Mouse (Mus musculus): Measurements from ENCODE around the gene Shroom3. TPM values are rescaled to one million over a fixed set of nuclear protein-coding genes. Genes with fewer than 3 reads are reported as not detected.
A peak's percentile ranks its signal among the peaks of the same experiment; 100 is the strongest.

The Shroom3 gene
- total and polyA plus RNA-seq, 3 experiments: not detected

GRCm38 (mm10) chr5:92666860-92667259, 16.4 kb upstream of the Shroom3 start:
- Histone ChIP-seq H3K36me3 (ENCODE audit: control insufficient read depth in 1 of 2, insufficient read depth in 2 of 2, low read length in 2 of 2) (no peaks in the 10 kb centered on the region), H3K4me1 (ENCODE audit: control insufficient read depth in 1 of 2, insufficient read depth in 2 of 2, low read length in 2 of 2) (0 out of 4 replicates have a peak, but pooled peaks cover 0 to 2% of the 10 kb centered on the region in 2 experiments), H3K4me3 (ENCODE audit: control insufficient read depth in 1 of 2, insufficient read depth in 1 of 2, low read depth in 2 of 2, low read length in 2 of 2) (no peak overlapping the region), H3K9ac (ENCODE audit: control insufficient read depth, low read depth, low read length, poor library complexity, severe bottlenecking) (no peak overlapping the region), H3K9me3 (replicated peaks; ENCODE audit: insufficient read depth, low read length) (no peaks in the 10 kb centered on the region), H3K27ac (ENCODE audit: control insufficient read depth, low read depth, low read length) (no peak overlapping the region), H3K79me2 (ENCODE audit: control insufficient read depth, insufficient read depth, low read length, poor library complexity) (no peaks in the 10 kb centered on the region), H3K27me3 (ENCODE audit: control insufficient read depth in 1 of 2, insufficient read depth in 2 of 2, low read length in 2 of 2) (peaks cover 2% of the 10 kb centered on the region in 2 experiments; a peak in 3 of 4 replicates)
- TF ChIP-seq ETS1 (IDR thresholded peaks at IDR 0.05; ENCODE audit: low read depth, low read length): no peak
- no peak for TF ChIP-seq CHD2 (IDR thresholded peaks at IDR 0.05; ENCODE audit: low read length)
- TF ChIP-seq POLR2AphosphoS5 (IDR thresholded peaks at IDR 0.05; ENCODE audit: borderline replicate concordance, low read depth, low read length): no peak
- peak; percentile 67 for TF ChIP-seq USF1 (IDR thresholded peaks at IDR 0.05; ENCODE audit: low read depth, low read length)
- TF ChIP-seq ELF1 (IDR thresholded peaks at IDR 0.05; ENCODE audit: low read depth, low read length): no peak
- DNase-seq (ENCODE audit: low read depth, low spot score): peak; percentile 4

- DNase-seq (ENCODE audit: low read depth, low spot score): no peak
Measured at GRCm38 (mm10) chr5:92674859-92675573, 8.2 kb upstream of the Shroom3 start, which contains the start of gene Ccdc158. Gene Ccdc158 (minus strand): TSS chr5:92675271.

DNA sequence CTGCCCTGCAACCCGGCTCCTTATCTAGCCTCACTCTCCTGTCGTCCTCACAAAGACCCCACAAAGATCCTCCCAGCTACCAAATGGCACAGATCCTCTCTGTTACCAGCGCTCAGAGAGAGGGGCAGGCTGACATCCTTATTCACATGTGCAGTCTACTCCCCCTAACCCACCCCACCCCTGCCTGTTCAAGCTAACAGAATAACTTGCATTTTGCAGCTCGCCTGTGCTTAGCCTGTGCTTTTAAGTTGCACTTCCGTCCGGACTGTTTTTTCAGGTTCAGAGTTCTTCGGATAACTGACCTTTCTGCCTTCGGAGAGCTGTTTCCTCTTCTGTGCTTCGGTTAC, 7.7 kb upstream of the Shroom3 start:
- H3K27me3 ChIP-seq (ENCODE audit: control insufficient read depth in 1 of 2, insufficient read depth in 2 of 2, low read length in 2 of 2): peaks cover 2% of the 10 kb centered on the region in 2 experiments; a peak in 1 of 4 replicates
- no peaks in the 10 kb centered on the region for H3K79me2 ChIP-seq (ENCODE audit: control insufficient read depth, insufficient read depth, low read length, poor library complexity)
- no peaks in the 10 kb centered on the region for H3K36me3 ChIP-seq (ENCODE audit: control insufficient read depth in 1 of 2, insufficient read depth in 2 of 2, low read length in 2 of 2)
- H3K9ac ChIP-seq (ENCODE audit: control insufficient read depth, low read depth, low read length, poor library complexity, severe bottlenecking): no peak overlapping the region
- DNase-seq (ENCODE audit: low read depth, low spot score): no peak
- H3K4me1 ChIP-seq (ENCODE audit: control insufficient read depth in 1 of 2, insufficient read depth in 2 of 2, low read length in 2 of 2): no peaks in the 10 kb centered on the region
- H3K27ac ChIP-seq (ENCODE audit: control insufficient read depth, low read depth, low read length): no peak overlapping the region
- no peak overlapping the region for H3K4me3 ChIP-seq (ENCODE audit: control insufficient read depth in 1 of 2, insufficient read depth in 1 of 2, low read depth in 2 of 2, low read length in 2 of 2)
- no peaks in the 10 kb centered on the region for H3K9me3 ChIP-seq (replicated peaks; ENCODE audit: insufficient read depth, low read length)
- TF ChIP-seq NRF1 (IDR thresholded peaks at IDR 0.05; ENCODE audit: insufficient read depth, low read depth, low read length, poor library complexity, severe bottlenecking): no peak
- no peak for TF ChIP-seq MAZ (IDR thresholded peaks at IDR 0.05; ENCODE audit: low read depth, low read length)
- no peak for TF ChIP-seq TCF12 (IDR thresholded peaks at IDR 0.05; ENCODE audit: low read depth, low read length)
- TF ChIP-seq RAD21 (IDR thresholded peaks at IDR 0.05; ENCODE audit: low read depth, low read length): no peak
- no peak for TF ChIP-seq ZC3H11A (IDR thresholded peaks at IDR 0.05; ENCODE audit: low read depth, low read length)
- no peak for TF ChIP-seq HCFC1 (IDR thresholded peaks at IDR 0.05; ENCODE audit: low read depth, low read length)
- no peak for TF ChIP-seq TBP (IDR thresholded peaks at IDR 0.05; ENCODE audit: low read depth, low read length)
- no peak for TF ChIP-seq MEF2A (IDR thresholded peaks at IDR 0.05; ENCODE audit: extremely low read depth, insufficient replicate concordance, low read depth, low read length, poor library complexity, severe bottlenecking)
- no peak for TF ChIP-seq NELFE (IDR thresholded peaks at IDR 0.05; ENCODE audit: low read depth, low read length)
- TF ChIP-seq ZNF384 (IDR thresholded peaks at IDR 0.05; ENCODE audit: low read depth, low read length): no peak
- no peak for TF ChIP-seq ZKSCAN1 (IDR thresholded peaks at IDR 0.05; ENCODE audit: low read depth, low read length)
- TF ChIP-seq MAFK (IDR thresholded peaks at IDR 0.05; ENCODE audit: borderline replicate concordance, low read depth, low read length): no peak

More at GRCm38 (mm10) chr5:92674859-92675573, 8.2 kb upstream of the Shroom3 start, which contains the start of gene Ccdc158:
- H3K4me1 ChIP-seq (ENCODE audit: control insufficient read depth in 1 of 2, insufficient read depth in 2 of 2, low read length in 2 of 2): no peaks in the 10 kb centered on the region
- H3K79me2 ChIP-seq (ENCODE audit: control insufficient read depth, insufficient read depth, low read length, poor library complexity): no peaks in the 10 kb centered on the region
- no peak within 1 kb of the TSS for H3K4me3 ChIP-seq (ENCODE audit: control insufficient read depth in 1 of 2, insufficient read depth in 1 of 2, low read depth in 2 of 2, low read length in 2 of 2)
- H3K36me3 ChIP-seq (ENCODE audit: control insufficient read depth in 1 of 2, insufficient read depth in 2 of 2, low read length in 2 of 2): no peaks in the 10 kb centered on the region
- no peaks in the 10 kb centered on the region for H3K9me3 ChIP-seq (replicated peaks; ENCODE audit: insufficient read depth, low read length)
- no peak within 1 kb of the TSS for H3K9ac ChIP-seq (ENCODE audit: control insufficient read depth, low read depth, low read length, poor library complexity, severe bottlenecking)
- H3K27me3 ChIP-seq (ENCODE audit: control insufficient read depth in 1 of 2, insufficient read depth in 2 of 2, low read length in 2 of 2): peaks cover 2 to 3% of the 10 kb centered on the region in 2 experiments; a peak in 2 of 4 replicates
- TF ChIP-seq CHD2 (IDR thresholded peaks at IDR 0.05; ENCODE audit: low read length) (no peak), CHD1 (IDR thresholded peaks at IDR 0.05; ENCODE audit: low read depth, low read length) (no peak), KAT2A (conservative IDR thresholded peaks at IDR 0.05; ENCODE audit: low read depth, low read length) (no peak), BHLHE40 (IDR thresholded peaks at IDR 0.05; ENCODE audit: borderline replicate concordance, low read depth, low read length) (no peak), SMC3 (IDR thresholded peaks at IDR 0.05; ENCODE audit: low read depth, low read length) (no peak), E2F4 (IDR thresholded peaks at IDR 0.05; ENCODE audit: borderline replicate concordance, low read depth, low read length) (no peak), USF2 (IDR thresholded peaks at IDR 0.05; ENCODE audit: borderline replicate concordance in 1 of 2, insufficient read depth in 1 of 2, low read depth in 1 of 2, low read length in 2 of 2) (no peak), USF1 (IDR thresholded peaks at IDR 0.05; ENCODE audit: low read depth, low read length) (no peak), MAFK (IDR thresholded peaks at IDR 0.05; ENCODE audit: borderline replicate concordance, low read depth, low read length) (no peak), UBTF (IDR thresholded peaks at IDR 0.05; ENCODE audit: borderline replicate concordance, insufficient read depth, low read depth, low read length) (no peak), ZMIZ1 (IDR thresholded peaks at IDR 0.05; ENCODE audit: low read depth, low read length) (no peak), MXI1 (IDR thresholded peaks at IDR 0.05; ENCODE audit: low read depth, low read length) (no peak), ZNF384 (IDR thresholded peaks at IDR 0.05; ENCODE audit: low read depth, low read length) (no peak), MYB (IDR thresholded peaks at IDR 0.05; ENCODE audit: low read depth, low read length) (no peak), POLR2AphosphoS5 (IDR thresholded peaks at IDR 0.05; ENCODE audit: borderline replicate concordance, low read depth, low read length) (no peak), ZC3H11A (IDR thresholded peaks at IDR 0.05; ENCODE audit: low read depth, low read length) (no peak), MYC (IDR thresholded peaks at IDR 0.05; ENCODE audit: low read depth, low read length) (no peak)
- H3K27ac ChIP-seq (ENCODE audit: control insufficient read depth, low read depth, low read length): no peak within 1 kb of the TSS
